ENCODE assay signal across 20 mouse cellular contexts in the genomic region with DNA sequence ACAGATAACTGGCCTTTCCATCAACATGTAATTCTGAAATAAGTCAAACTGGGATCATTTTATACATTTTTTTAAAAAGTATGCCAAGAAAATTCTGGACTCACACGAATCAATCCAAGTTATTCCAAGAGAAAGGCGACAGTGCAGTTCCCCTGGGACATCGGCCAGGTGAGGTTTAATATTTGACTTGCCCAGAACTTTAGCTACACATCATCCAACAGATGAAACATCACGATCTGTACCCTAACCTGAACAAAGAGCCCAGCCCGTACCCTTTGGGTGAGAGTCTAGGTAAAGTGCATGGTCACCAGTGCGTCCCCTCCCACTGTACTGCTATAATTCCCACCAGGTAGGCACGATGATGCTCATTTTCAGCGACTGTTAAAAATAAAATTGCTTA. TPM values are rescaled to one million over a fixed set of nuclear protein-coding genes. Genes with fewer than 3 reads are reported as not detected.
"Had no signal": no experiment of that assay in that cellular context is flagged by ENCODE, and none has a peak within 500 bp of the region (broad histone marks: within the 10 kb centered on the region; RNA-seq: fewer than 3 reads in every experiment).

No protein-coding gene starts in this region.

- H3K4me1 ChIP-seq: limb, embryonic 15.5 days; midbrain, embryonic 13.5 days; stomach, embryonic 15.5 days had no signal

- DNase-seq: layer of hippocampus, adult 9-11 months; layer of hippocampus, postnatal 36 days; lung, adult 18-20 months; right cerebral cortex, postnatal 14 days; thymus, adult 2 months; thymus, postnatal 36 days had no signal

- H3K9ac ChIP-seq: limb, embryonic 15.5 days; midbrain, embryonic 13.5 days; stomach, embryonic 15.5 days had no signal

- H3K9me3 ChIP-seq: limb, embryonic 15.5 days; midbrain, embryonic 13.5 days; stomach, embryonic 15.5 days had no signal

- ATAC-seq: hindbrain, embryonic 16.5 days; inflammation-experienced regulatory T-cells, adult 6 months; intestine, postnatal 0 days; midbrain, embryonic 13.5 days had no signal

- H3K27ac ChIP-seq: limb, embryonic 15.5 days; midbrain, embryonic 13.5 days; stomach, embryonic 15.5 days had no signal

- H3K4me3 ChIP-seq: limb, embryonic 15.5 days; midbrain, embryonic 13.5 days; stomach, embryonic 15.5 days had no signal

- H3K4me2 ChIP-seq: limb, embryonic 15.5 days; midbrain, embryonic 13.5 days; stomach, embryonic 15.5 days had no signal

- H3K27me3 ChIP-seq: limb, embryonic 15.5 days; midbrain, embryonic 13.5 days; stomach, embryonic 15.5 days had no signal

RNA-seq across cellular contexts. Expression of a gene that starts 36.3 kb away (rescaled TPM):
- total RNA-seq: layer of hippocampus, adult 18-20 months; layer of hippocampus, postnatal 36 days; left cerebral cortex, adult 8-10 months; left cerebral cortex, postnatal 25 days; megakaryocyte-erythroid progenitor cell, adult 5-6 weeks had no signal
- polyA plus RNA-seq: hindbrain, embryonic 16.5 days; inflammation-experienced regulatory T-cells, adult 6 months; intestine, postnatal 0 days; limb, embryonic 11.5 days; limb, embryonic 15.5 days; midbrain, embryonic 13.5 days; midbrain, postnatal 0 days; neural tube, embryonic 14.5 days; stomach, embryonic 15.5 days; testis, adult 2 months had no signal
